Mouse (Mus musculus): ENCODE data around the gene Nup98. TPM values are rescaled to one million over a fixed set of nuclear protein-coding genes. Genes with fewer than 3 reads are reported as not detected.

Gene Nup98
- polyA plus RNA-seq, 2 experiments, result 8.8 to 16.3 TPM

DNA sequence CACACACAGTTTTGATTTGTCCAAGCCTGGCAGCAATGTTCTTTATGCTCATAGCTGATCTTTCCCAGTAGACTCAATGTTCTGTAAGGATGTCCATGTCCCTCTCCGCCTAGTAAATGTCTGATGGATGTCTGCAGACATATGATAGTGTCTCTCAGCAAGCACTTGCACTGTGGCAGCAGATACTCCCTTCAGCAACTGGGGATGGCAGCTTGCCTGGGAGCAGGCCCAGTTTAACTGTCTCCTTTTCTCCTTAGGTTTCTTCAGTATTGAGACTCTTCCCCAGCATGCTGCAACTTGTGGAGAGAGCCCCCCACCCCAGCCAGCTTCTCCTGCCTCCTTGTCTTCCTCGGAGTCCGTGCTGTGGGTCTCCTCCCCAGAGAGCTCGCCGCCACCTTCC is 128.2 kb downstream of the Nup98 start:
- WGBS (ENCODE audit: insufficient replicate concordance), result 83% methylated on average over 5 of the region's 5 CpGs
- Histone ChIP-seq H3K4me2 (ENCODE audit: low read depth) (no peak overlapping the region), H3K9ac (replicated peaks) (no peak overlapping the region), H3K27ac (no peak overlapping the region), H3K9me3 (ENCODE audit: control insufficient read depth, low read length) (no peaks in the 10 kb centered on the region), H3K36me3 (replicated peaks; ENCODE audit: control insufficient read depth, insufficient read depth, low read depth) (peaks cover 41% of the 10 kb centered on the region), H3K4me3 (ENCODE audit: insufficient read depth in 1 of 2, low read depth in 2 of 2, low read length in 2 of 2) (no peak overlapping the region), H3K27me3 (ENCODE audit: control insufficient read depth, insufficient read depth, low read length) (no peaks in the 10 kb centered on the region), H3K4me1 (replicated peaks; ENCODE audit: control insufficient read depth in 2 of 2, insufficient read depth in 2 of 2, low read length in 1 of 2) (no peaks in the 10 kb centered on the region)
- ATAC-seq (ENCODE audit: insufficient read depth) (no peak), DNase-seq (ENCODE audit: low read depth in 3 of 3, low spot score in 3 of 3) (no peak)
- no peak for TF ChIP-seq CTCF (IDR thresholded peaks at IDR 0.05; ENCODE audit: low read depth)
- no peak for TF ChIP-seq EP300 (IDR thresholded peaks at IDR 0.05; ENCODE audit: low read depth)

DNA sequence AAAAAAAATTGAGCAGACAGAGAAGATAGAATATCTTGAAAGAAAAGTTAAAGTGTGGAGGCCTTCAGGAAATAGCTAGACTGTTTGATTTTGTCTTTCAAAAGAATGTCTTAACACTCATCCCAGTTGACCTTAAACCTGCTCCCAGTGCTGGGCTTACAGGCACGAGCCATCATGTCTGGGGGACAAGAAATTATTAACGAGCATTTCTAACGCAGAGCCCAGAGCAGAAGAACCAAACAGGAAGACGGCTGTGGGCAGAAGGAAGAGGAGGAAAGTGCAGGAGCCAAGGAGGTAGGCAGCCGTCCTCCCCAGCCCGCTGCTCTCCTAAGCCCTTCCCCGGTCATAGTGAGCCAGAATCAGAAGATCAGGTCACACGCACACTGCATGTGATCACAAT is 129.7 kb downstream of the Nup98 start:
- no peak for DNase-seq (ENCODE audit: low read depth in 3 of 3, low spot score in 3 of 3)
- no peaks in the 10 kb centered on the region for H3K9me3 ChIP-seq (ENCODE audit: control insufficient read depth, low read length)
- ATAC-seq (ENCODE audit: insufficient read depth), result no peak
- 77% methylated on average over 8 of the region's 8 CpGs for WGBS (ENCODE audit: insufficient replicate concordance)
- H3K4me1 ChIP-seq (replicated peaks; ENCODE audit: control insufficient read depth in 2 of 2, insufficient read depth in 2 of 2, low read length in 1 of 2), result no peaks in the 10 kb centered on the region
- H3K27me3 ChIP-seq (ENCODE audit: control insufficient read depth, insufficient read depth, low read length), result no peaks in the 10 kb centered on the region
- peaks cover 46% of the 10 kb centered on the region for H3K36me3 ChIP-seq (replicated peaks; ENCODE audit: control insufficient read depth, insufficient read depth, low read depth)
- H3K9ac ChIP-seq (replicated peaks), result no peak overlapping the region
- no peak overlapping the region for H3K27ac ChIP-seq
- TF ChIP-seq CTCF (IDR thresholded peaks at IDR 0.05; ENCODE audit: low read depth) (no peak), EP300 (IDR thresholded peaks at IDR 0.05; ENCODE audit: low read depth) (no peak)
- H3K4me3 ChIP-seq (ENCODE audit: insufficient read depth in 1 of 2, low read depth in 2 of 2, low read length in 2 of 2), result no peak overlapping the region
- no peak overlapping the region for H3K4me2 ChIP-seq (ENCODE audit: low read depth)

- ATAC-seq (ENCODE audit: insufficient read depth) (no peak), DNase-seq (ENCODE audit: low read depth in 3 of 3, low spot score in 3 of 3) (peak in 1 of 3 experiments; percentile 29)
- H3K9me3 ChIP-seq (ENCODE audit: control insufficient read depth, low read length), result no peaks in the 10 kb centered on the region
- H3K4me2 ChIP-seq (ENCODE audit: low read depth), result no peak overlapping the region
- no peaks in the 10 kb centered on the region for H3K27me3 ChIP-seq (ENCODE audit: control insufficient read depth, insufficient read depth, low read length)
- WGBS (ENCODE audit: insufficient replicate concordance), result 70% methylated on average over 7 of the region's 7 CpGs
- H3K27ac ChIP-seq, result no peak overlapping the region
- H3K9ac ChIP-seq (replicated peaks), result no peak overlapping the region
- H3K4me1 ChIP-seq (replicated peaks; ENCODE audit: control insufficient read depth in 2 of 2, insufficient read depth in 2 of 2, low read length in 1 of 2), result no peaks in the 10 kb centered on the region
- no peak overlapping the region for H3K4me3 ChIP-seq (ENCODE audit: insufficient read depth in 1 of 2, low read depth in 2 of 2, low read length in 2 of 2)
- TF ChIP-seq CTCF (IDR thresholded peaks at IDR 0.05; ENCODE audit: low read depth) (peak; percentile 71), EP300 (IDR thresholded peaks at IDR 0.05; ENCODE audit: low read depth) (no peak)
- peaks cover 52% of the 10 kb centered on the region for H3K36me3 ChIP-seq (replicated peaks; ENCODE audit: control insufficient read depth, insufficient read depth, low read depth)
Measured at GRCm38 (mm10) chr7:102078517-102078916, 131.5 kb downstream of the Nup98 start.

DNA sequence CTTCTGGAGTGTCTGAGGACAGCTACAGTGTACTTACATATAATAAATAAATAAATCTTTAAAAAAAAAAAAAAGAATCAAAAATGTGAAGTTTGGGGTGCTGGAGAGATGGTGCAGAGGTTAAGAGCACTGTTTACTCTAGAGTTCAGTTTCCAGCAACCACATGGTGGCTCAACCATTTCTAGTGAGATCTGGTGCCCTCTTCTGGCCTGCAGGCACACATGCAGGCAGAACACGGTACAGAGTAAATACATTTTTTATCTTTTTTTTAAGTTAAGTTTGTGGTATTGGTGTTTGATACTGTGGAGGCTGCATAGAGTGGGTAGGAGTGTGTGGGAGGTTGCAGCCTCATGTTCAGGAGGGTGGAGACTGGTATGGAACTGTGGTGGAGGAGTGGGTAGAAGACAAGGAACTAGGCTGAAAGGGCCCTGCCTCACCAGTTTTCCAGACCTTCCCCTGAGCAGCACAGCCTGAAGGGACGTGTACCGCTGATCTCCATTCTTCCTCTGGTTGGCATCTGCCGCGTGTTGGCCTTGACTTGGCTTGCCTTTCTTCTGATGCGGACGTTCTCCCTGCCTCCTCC is 133.2 kb downstream of the Nup98 start:
- ATAC-seq (ENCODE audit: insufficient read depth) (peak; percentile 31; the same call in 1 of the 2 replicates), DNase-seq (ENCODE audit: low read depth in 3 of 3, low spot score in 3 of 3) (peak in 1 of 3 experiments; percentile 30)
- Histone ChIP-seq H3K27ac (no peak overlapping the region), H3K4me3 (ENCODE audit: insufficient read depth in 1 of 2, low read depth in 2 of 2, low read length in 2 of 2) (no peak overlapping the region), H3K9me3 (ENCODE audit: control insufficient read depth, low read length) (no peaks in the 10 kb centered on the region), H3K4me1 (replicated peaks; ENCODE audit: control insufficient read depth in 2 of 2, insufficient read depth in 2 of 2, low read length in 1 of 2) (no peaks in the 10 kb centered on the region), H3K4me2 (ENCODE audit: low read depth) (no peak overlapping the region), H3K9ac (replicated peaks) (no peak overlapping the region), H3K27me3 (ENCODE audit: control insufficient read depth, insufficient read depth, low read length) (no peaks in the 10 kb centered on the region), H3K36me3 (replicated peaks; ENCODE audit: control insufficient read depth, insufficient read depth, low read depth) (peaks cover 57% of the 10 kb centered on the region)
- WGBS (ENCODE audit: insufficient replicate concordance), result 68% methylated on average over 7 of the region's 7 CpGs
- TF ChIP-seq CTCF (IDR thresholded peaks at IDR 0.05; ENCODE audit: low read depth) (peak; percentile 79), EP300 (IDR thresholded peaks at IDR 0.05; ENCODE audit: low read depth) (no peak)

Other genes with a start within 250 kb of the Nup98 start
- gene Il18bp, start 191.5 kb downstream of the Nup98 start, polyA plus RNA-seq (2012; rRNA removed), result 12.7 and 14.8 TPM in 2 replicates
- 15.0 and 15.9 TPM in 2 replicates for gene Il18bp, start 191.5 kb downstream of the Nup98 start, polyA plus RNA-seq (2014; fragmentation: Nextera tagmentation; extraction: Ambion mirVana)
- 10.9 and 16.9 TPM in 2 replicates for gene Rnf121, start 144.7 kb downstream of the Nup98 start, polyA plus RNA-seq (2012; rRNA removed)
- gene Rnf121, start 144.7 kb downstream of the Nup98 start, polyA plus RNA-seq (2014; fragmentation: Nextera tagmentation; extraction: Ambion mirVana), result 10.0 and 10.5 TPM in 2 replicates
- 14.7 and 16.0 TPM in 2 replicates for gene Xndc1, start 144.7 kb downstream of the Nup98 start, polyA plus RNA-seq (2012; rRNA removed)
- 5.4 and 6.3 TPM in 2 replicates for gene Xndc1, start 144.7 kb downstream of the Nup98 start, polyA plus RNA-seq (2014; fragmentation: Nextera tagmentation; extraction: Ambion mirVana)
- 1.1 and 1.5 TPM in 2 replicates for gene Xntrpc, start 144.5 kb downstream of the Nup98 start, polyA plus RNA-seq (2012; rRNA removed)
- 0.20 and 0.36 TPM in 2 replicates for gene Xntrpc, start 144.5 kb downstream of the Nup98 start, polyA plus RNA-seq (2014; fragmentation: Nextera tagmentation; extraction: Ambion mirVana)
- gene Trpc2, start 127.1 kb downstream of the Nup98 start, polyA plus RNA-seq (2012; rRNA removed), result 0.12 TPM in 1 of 2 replicates, not detected in the other
- not detected in 2 replicates for gene Trpc2, start 127.1 kb downstream of the Nup98 start, polyA plus RNA-seq (2014; fragmentation: Nextera tagmentation; extraction: Ambion mirVana)
- 0.04 TPM in 1 of 2 replicates, not detected in the other for gene Art1, start 108.4 kb downstream of the Nup98 start, polyA plus RNA-seq (2012; rRNA removed)
- not detected in 2 replicates for gene Art1, start 108.4 kb downstream of the Nup98 start, polyA plus RNA-seq (2014; fragmentation: Nextera tagmentation; extraction: Ambion mirVana)
- gene Art5, start 100.7 kb downstream of the Nup98 start, polyA plus RNA-seq (2012; rRNA removed), result 0.08 and 0.10 TPM in 2 replicates
- 0.15 and 0.20 TPM in 2 replicates for gene Art5, start 100.7 kb downstream of the Nup98 start, polyA plus RNA-seq (2014; fragmentation: Nextera tagmentation; extraction: Ambion mirVana)
- gene Chrna10, start 93.3 kb downstream of the Nup98 start, polyA plus RNA-seq (2012; rRNA removed), result not detected in 2 replicates
- not detected in 2 replicates for gene Chrna10, start 93.3 kb downstream of the Nup98 start, polyA plus RNA-seq (2014; fragmentation: Nextera tagmentation; extraction: Ambion mirVana)
- 14.5 and 15.4 TPM in 2 replicates for gene Pgap2, start within 50 bp of the Nup98 start, polyA plus RNA-seq (2012; rRNA removed)
- gene Pgap2, start within 50 bp of the Nup98 start, polyA plus RNA-seq (2014; fragmentation: Nextera tagmentation; extraction: Ambion mirVana), result 18.0 and 20.2 TPM in 2 replicates
- 31.4 and 35.9 TPM in 2 replicates for gene Rhog, start 45.9 kb upstream of the Nup98 start, polyA plus RNA-seq (2012; rRNA removed)
- gene Rhog, start 45.9 kb upstream of the Nup98 start, polyA plus RNA-seq (2014; fragmentation: Nextera tagmentation; extraction: Ambion mirVana), result 53.4 and 55.6 TPM in 2 replicates
- gene Stim1, start 57.6 kb upstream of the Nup98 start, polyA plus RNA-seq (2012; rRNA removed), result 6.9 and 7.9 TPM in 2 replicates
- 9.3 and 11.2 TPM in 2 replicates for gene Stim1, start 57.6 kb upstream of the Nup98 start, polyA plus RNA-seq (2014; fragmentation: Nextera tagmentation; extraction: Ambion mirVana)
- gene Rrm1, start 231.5 kb upstream of the Nup98 start, polyA plus RNA-seq (2012; rRNA removed), result 67.5 and 107 TPM in 2 replicates
- gene Rrm1, start 231.5 kb upstream of the Nup98 start, polyA plus RNA-seq (2014; fragmentation: Nextera tagmentation; extraction: Ambion mirVana), result 185 and 196 TPM in 2 replicates

Measured in liver, embryonic 14.5 days (tissue).